Mouse (Mus musculus) heart, embryonic 13.5 days (tissue): ENCODE measurements at regions not wholly inside any gene's neighbourhood (a gene's known extent, or its start where the extent isn't known, plus 50 kb on each side); places are given as distances from the start of the nearest gene placed in this dataset.

Experiments used
- ATAC-seq: fragments of 200-750 bp; cut with Nextera tagmentation; 2 replicates; pipeline ENCODE4 v1.8.0; 2017; ENCODE audit warnings: moderate TSS enrichment; ENCODE audit not compliant: insufficient number of reproducible peaks, low FRiP score, low TSS enrichment; ENCODE audit errors: extremely low read depth
- H3K27ac ChIP-seq: fragments of 300-500 bp; sonication (generic); replicated peaks from 2 replicates; pipeline ENCODE4 v1.5.1; 2015; ENCODE audit warnings: moderate library complexity, mild to moderate bottlenecking, inconsistent platforms
- H3K27me3 ChIP-seq: fragments of 300-500 bp; sonication (generic); replicated peaks from 2 replicates; pipeline ENCODE4 v1.6.1; 2015; ENCODE audit warnings: mild to moderate bottlenecking, inconsistent platforms
- H3K36me3 ChIP-seq: fragments of 300-500 bp; sonication (generic); 2 replicates; pipeline ENCODE4 v1.6.1; 2015; ENCODE audit warnings: mild to moderate bottlenecking, inconsistent platforms
- H3K4me1 ChIP-seq: fragments of 300-500 bp; sonication (generic); 2 replicates; pipeline ENCODE4 v1.6.1; 2015; ENCODE audit warnings: inconsistent platforms
- H3K4me2 ChIP-seq: fragments of 300-500 bp; sonication (generic); 2 replicates; pipeline ENCODE4 v1.6.1; 2015; ENCODE audit warnings: inconsistent platforms, mild to moderate bottlenecking, moderate library complexity
- H3K4me3 ChIP-seq: fragments of 300-500 bp; sonication (generic); 2 replicates; pipeline ENCODE4 v1.5.1; 2015; ENCODE audit warnings: moderate library complexity, mild to moderate bottlenecking, inconsistent platforms
- H3K9ac ChIP-seq: fragments of 300-500 bp; sonication (generic); 2 replicates; pipeline ENCODE4 v1.6.1; 2015; ENCODE audit warnings: inconsistent platforms, mild to moderate bottlenecking, moderate library complexity
- H3K9me3 ChIP-seq: fragments of 300-500 bp; sonication (generic); 2 replicates; pipeline ENCODE4 v1.6.1; 2016; ENCODE audit warnings: inconsistent platforms
- WGBS: fragments of 180-500 bp; shearing (Covaris S2); methylation state at CpG from one replicate; pipeline ENCODE4 v1.1.7; 2015; ENCODE audit warnings: mixed read lengths; 5-methylcytosine and 5-hydroxymethylcytosine counted together

DNA sequence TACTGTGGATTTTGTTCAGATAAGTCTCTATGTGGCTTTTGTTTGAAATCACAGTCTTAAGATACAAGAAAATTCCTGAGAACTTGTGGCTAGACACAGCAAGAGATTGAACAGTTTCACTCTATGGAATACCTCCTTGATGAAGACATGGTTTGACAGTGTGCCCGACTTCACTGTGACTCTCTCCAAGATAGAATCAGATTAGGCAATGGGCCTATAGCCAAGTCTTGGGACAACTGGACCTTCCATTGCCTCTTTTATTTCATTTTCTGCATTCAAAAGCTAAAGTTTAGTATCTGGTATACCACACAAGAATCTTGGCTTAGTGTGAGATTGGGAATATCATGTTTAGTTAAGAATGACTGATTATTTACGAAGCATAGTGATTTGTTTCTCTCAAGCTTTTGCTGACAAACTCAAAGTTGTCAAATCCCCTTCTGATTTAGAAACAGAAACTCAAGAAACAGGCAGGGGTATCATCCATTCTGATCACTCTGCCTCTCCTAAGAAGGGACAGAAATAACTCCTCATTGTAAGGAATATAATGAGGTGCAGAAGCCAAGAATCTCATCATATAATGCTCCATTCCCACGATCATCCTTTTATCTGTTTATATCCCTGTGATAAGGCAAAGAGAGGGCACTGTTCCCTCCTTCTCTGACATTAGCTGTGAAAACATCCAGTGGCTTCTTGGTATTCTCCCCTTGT lies 317.6 kb upstream of the Rasgrp1 start:
- ATAC-seq = no peak
- Histone ChIP-seq H3K36me3 (no peaks in the 10 kb centered on the region), H3K4me1 (no peaks in the 10 kb centered on the region), H3K9me3 (no peaks in the 10 kb centered on the region), H3K4me3 (no peak overlapping the region), H3K27me3 (no peaks in the 10 kb centered on the region), H3K4me2 (no peak overlapping the region), H3K9ac (no peak overlapping the region), H3K27ac (no peak overlapping the region)
- WGBS = 66% methylated on average over 3 of the region's 3 CpGs

DNA sequence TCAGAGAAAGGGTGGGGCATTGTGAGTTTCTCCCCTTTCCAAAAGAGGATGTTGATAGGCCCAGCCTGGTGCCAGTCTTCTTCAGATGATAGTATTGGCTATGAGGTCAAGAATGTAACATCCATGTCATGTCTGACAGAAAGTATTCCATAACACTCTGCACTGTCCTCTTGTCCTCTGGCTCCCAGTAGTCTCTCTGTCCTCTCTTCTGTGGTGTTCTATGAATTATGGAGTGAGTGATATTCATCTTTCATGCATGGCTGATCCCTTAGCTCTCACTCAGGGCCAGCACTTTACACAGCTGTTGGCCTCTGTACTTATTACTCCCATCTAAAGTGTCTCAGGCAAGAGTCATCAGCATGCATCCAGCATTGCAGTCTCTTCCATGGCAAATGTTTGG lies 319.9 kb upstream of the Rasgrp1 start:
- H3K27ac ChIP-seq = no peak overlapping the region
- ATAC-seq = no peak
- no peaks in the 10 kb centered on the region for H3K36me3 ChIP-seq
- H3K4me3 ChIP-seq = no peak overlapping the region
- no peaks in the 10 kb centered on the region for H3K4me1 ChIP-seq
- no peaks in the 10 kb centered on the region for H3K9me3 ChIP-seq
- H3K4me2 ChIP-seq = no peak overlapping the region
- no peak overlapping the region for H3K9ac ChIP-seq
- no peaks in the 10 kb centered on the region for H3K27me3 ChIP-seq

GRCm38 (mm10) chr2:117666528-117666927 lies 323.7 kb upstream of the Rasgrp1 start:
- Histone ChIP-seq H3K36me3 (no peaks in the 10 kb centered on the region), H3K27ac (no peak overlapping the region), H3K4me3 (no peak overlapping the region), H3K27me3 (no peaks in the 10 kb centered on the region), H3K9ac (no peak overlapping the region), H3K4me2 (no peak overlapping the region), H3K4me1 (no peaks in the 10 kb centered on the region), H3K9me3 (no peaks in the 10 kb centered on the region)
- WGBS = 65% methylated on average over 3 of the region's 3 CpGs
- no peak for ATAC-seq

DNA sequence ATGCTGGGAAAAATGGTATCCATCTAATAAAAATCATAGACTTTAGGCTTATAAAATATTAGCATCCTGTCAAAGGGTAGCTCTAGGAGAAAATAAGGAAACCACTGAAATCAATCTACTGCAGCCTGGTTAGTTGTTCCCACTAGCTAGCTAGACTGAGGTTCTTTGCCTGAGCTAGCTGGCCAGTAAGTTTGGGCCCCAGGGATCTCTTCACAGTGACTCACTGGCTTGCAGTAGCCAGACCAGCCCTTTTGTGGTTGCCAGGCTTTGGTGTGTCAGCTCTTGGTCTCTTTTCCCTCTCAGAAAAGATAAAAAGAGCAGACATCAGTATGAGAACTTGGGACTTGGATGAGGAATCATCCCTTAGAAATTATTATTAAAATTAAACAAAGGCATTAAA lies 325.3 kb upstream of the Rasgrp1 start:
- Histone ChIP-seq H3K27me3 (no peaks in the 10 kb centered on the region), H3K27ac (no peak overlapping the region), H3K9me3 (no peaks in the 10 kb centered on the region), H3K4me2 (no peak overlapping the region), H3K4me3 (no peak overlapping the region), H3K4me1 (peaks cover 2% of the 10 kb centered on the region), H3K36me3 (no peaks in the 10 kb centered on the region), H3K9ac (no peak overlapping the region)
- no peak for ATAC-seq

GRCm38 (mm10) chr2:117674877-117675276 lies 332.1 kb upstream of the Rasgrp1 start:
- no peak overlapping the region for H3K9ac ChIP-seq
- no peaks in the 10 kb centered on the region for H3K9me3 ChIP-seq
- ATAC-seq = no peak
- H3K27ac ChIP-seq = no peak overlapping the region
- H3K4me2 ChIP-seq = no peak overlapping the region
- H3K27me3 ChIP-seq = no peaks in the 10 kb centered on the region
- no peaks in the 10 kb centered on the region for H3K36me3 ChIP-seq
- no peak overlapping the region for H3K4me3 ChIP-seq
- WGBS = 60% methylated on average over 1 of the region's 1 CpGs
- peaks cover 30% of the 10 kb centered on the region for H3K4me1 ChIP-seq

DNA sequence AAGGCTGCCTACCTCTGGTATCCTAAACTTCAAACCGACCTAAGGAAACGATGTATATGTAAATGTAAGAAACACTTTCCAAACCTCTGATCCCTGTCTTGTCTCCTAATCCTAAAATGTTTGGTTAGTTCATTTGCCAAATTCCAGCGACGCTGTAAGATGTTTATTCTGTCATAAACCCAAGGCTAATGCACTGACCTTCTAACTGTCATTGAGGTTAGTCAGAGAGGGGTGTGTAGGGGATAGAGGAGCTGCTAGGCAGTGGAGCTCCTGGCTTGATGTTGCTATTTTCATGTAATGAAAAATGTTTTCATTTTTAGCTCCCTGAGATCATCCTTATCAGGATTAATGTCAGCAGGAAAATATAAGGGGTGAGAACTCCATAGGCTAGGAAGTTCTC lies 335.8 kb upstream of the Rasgrp1 start:
- Histone ChIP-seq H3K4me3 (no peak overlapping the region), H3K9ac (no peak overlapping the region), H3K4me2 (no peak overlapping the region), H3K27me3 (no peaks in the 10 kb centered on the region), H3K9me3 (no peaks in the 10 kb centered on the region), H3K36me3 (no peaks in the 10 kb centered on the region), H3K4me1 (peaks cover 24% of the 10 kb centered on the region), H3K27ac (no peak overlapping the region)
- no peak for ATAC-seq
- WGBS = 42% methylated on average over 4 of the region's 4 CpGs

DNA sequence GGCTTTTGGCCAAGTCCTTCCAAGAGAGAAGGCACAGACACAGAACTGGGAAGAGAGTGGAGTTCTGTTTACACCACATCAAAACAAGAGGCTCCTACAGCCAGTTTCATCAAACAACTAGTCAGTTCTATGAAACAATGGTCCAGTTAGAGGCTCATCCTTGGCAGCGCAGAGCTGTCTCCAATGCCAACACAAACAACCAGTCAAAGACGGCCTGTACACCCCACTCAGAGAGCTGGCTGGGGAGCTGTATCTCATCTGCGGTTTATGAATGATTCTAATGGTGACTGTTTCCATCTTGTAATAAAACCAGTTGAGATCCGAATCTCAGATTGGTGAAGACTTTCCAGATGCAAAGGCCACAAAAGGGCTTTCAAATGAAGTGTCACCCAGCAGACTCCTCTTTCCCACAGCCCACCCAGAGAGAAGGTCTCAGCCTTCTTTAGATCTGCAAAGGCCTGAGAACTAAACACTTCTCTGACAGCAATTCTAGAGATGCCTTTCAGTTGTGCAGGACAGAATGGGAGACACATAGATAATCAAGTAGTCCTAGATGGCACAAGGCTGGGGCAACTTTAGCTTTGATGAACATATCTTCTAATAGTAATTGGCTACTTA lies 343.1 kb upstream of the Rasgrp1 start:
- Histone ChIP-seq H3K36me3 (no peaks in the 10 kb centered on the region), H3K4me1 (peaks cover 3% of the 10 kb centered on the region; the same call in 1 of the 2 replicates), H3K27me3 (no peaks in the 10 kb centered on the region), H3K9ac (no peak overlapping the region), H3K4me2 (no peak overlapping the region), H3K4me3 (no peak overlapping the region), H3K27ac (no peak overlapping the region), H3K9me3 (no peaks in the 10 kb centered on the region)
- no peak for ATAC-seq
- WGBS = 60% methylated on average over 4 of the region's 4 CpGs

DNA sequence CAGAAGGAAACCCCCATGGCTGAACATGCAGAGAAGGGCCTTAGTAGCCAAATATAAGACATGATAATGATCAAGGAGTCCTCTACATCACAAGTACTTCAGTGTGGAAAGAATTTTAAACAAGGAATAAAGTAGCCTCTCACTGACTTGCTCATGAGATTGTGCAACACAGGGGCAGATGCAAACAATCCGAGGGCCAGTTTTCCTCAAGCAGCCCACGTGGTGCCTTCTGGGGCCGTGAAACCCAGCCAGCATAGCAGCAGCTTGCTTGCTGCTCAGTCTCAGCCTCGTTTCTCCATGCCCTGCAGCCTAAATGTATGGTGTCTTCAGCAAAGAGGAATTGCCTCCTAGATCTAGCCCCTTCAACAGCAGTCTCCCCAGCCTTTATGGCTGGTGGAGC lies 350.7 kb upstream of the Rasgrp1 start:
- Histone ChIP-seq H3K36me3 (no peaks in the 10 kb centered on the region), H3K9ac (no peak overlapping the region), H3K4me2 (no peak overlapping the region), H3K9me3 (no peaks in the 10 kb centered on the region), H3K4me3 (no peak overlapping the region), H3K4me1 (peaks cover 3% of the 10 kb centered on the region; the same call in 1 of the 2 replicates), H3K27me3 (no peaks in the 10 kb centered on the region), H3K27ac (no peak overlapping the region)
- 49% methylated on average over 4 of the region's 4 CpGs for WGBS
- no peak for ATAC-seq

DNA sequence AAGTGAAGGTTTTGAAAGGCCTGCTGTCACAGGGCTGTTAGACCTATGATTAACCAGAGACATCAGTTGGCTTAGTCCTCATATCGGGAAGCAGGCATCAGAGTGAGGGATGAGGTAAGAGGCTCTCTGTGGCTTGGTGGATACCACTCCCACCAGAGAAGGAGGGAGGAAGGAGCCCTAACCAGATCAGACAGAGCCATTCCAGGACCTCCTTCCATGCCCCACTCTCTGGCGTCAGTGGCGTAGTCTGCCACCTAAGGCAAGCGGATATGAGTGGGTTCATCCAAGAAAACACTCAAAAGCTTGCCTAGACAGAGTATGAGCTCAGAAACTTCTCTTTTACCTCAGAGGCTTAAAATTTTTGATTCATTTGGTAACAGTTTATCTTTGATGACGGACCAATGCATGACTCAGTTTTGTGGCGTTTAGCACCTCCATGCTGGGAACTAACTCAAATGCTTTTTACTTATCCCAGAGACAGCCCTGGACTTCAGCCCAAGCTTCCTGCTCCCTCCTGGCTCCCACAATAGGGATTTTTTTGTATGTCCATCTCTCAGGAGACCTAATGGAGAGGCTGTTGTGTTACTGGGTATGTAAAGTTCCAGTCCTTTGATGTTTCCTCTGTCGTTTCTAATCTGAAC lies 367.5 kb upstream of the Rasgrp1 start:
- peak overlapping the region; percentile 32; the same call in 1 of the 2 replicates for H3K27ac ChIP-seq
- no peaks in the 10 kb centered on the region for H3K36me3 ChIP-seq
- no peak overlapping the region for H3K4me3 ChIP-seq
- H3K27me3 ChIP-seq = no peaks in the 10 kb centered on the region
- ATAC-seq = no peak
- no peak overlapping the region for H3K4me2 ChIP-seq
- H3K9me3 ChIP-seq = no peaks in the 10 kb centered on the region
- WGBS = 56% methylated on average over 7 of the region's 7 CpGs
- H3K9ac ChIP-seq = no peak overlapping the region
- peaks cover 8% of the 10 kb centered on the region; the same call in 1 of the 2 replicates for H3K4me1 ChIP-seq

DNA sequence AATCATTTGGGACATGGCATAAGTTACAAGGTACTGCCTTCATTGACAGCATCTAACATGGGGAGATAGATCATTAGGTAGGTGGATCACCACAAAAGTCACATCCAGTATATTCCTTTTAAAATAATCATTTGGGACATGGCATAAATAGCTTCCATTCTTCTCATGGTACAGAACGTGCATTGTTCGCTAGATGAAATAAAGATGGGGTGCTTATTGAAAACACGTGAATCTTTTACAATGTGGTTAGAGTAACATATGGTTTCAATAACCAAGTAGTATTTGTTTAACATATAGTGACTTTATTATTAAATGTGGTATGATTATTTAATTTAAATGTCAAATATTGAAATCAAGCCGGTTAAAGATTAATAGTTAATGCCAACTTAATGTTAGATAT lies 381.3 kb upstream of the Rasgrp1 start:
- Histone ChIP-seq H3K9ac (no peak overlapping the region), H3K9me3 (no peaks in the 10 kb centered on the region), H3K36me3 (no peaks in the 10 kb centered on the region), H3K27ac (no peak overlapping the region), H3K4me3 (no peak overlapping the region), H3K4me1 (peaks cover 5% of the 10 kb centered on the region; the same call in 1 of the 2 replicates), H3K4me2 (no peak overlapping the region), H3K27me3 (no peaks in the 10 kb centered on the region)
- ATAC-seq = no peak
- WGBS = 85% methylated on average over 4 of the region's 4 CpGs

- Histone ChIP-seq H3K9me3 (no peaks in the 10 kb centered on the region), H3K4me1 (no peaks in the 10 kb centered on the region), H3K4me2 (no peak overlapping the region), H3K9ac (no peak overlapping the region), H3K4me3 (no peak overlapping the region), H3K36me3 (no peaks in the 10 kb centered on the region), H3K27ac (no peak overlapping the region), H3K27me3 (no peaks in the 10 kb centered on the region)
- 66% methylated on average over 2 of the region's 2 CpGs for WGBS
- ATAC-seq = no peak
These were observed 380.4 kb upstream of the Thbs1 start for GRCm38 (mm10) chr2:117731253-117731652.

GRCm38 (mm10) chr2:117742413-117742812 lies 369.3 kb upstream of the Thbs1 start:
- no peak for ATAC-seq
- H3K36me3 ChIP-seq = no peaks in the 10 kb centered on the region

More at GRCm38 (mm10) chr2:117742413-117742812, 369.3 kb upstream of the Thbs1 start:
- Histone ChIP-seq H3K9ac (no peak overlapping the region), H3K9me3 (peaks cover 3% of the 10 kb centered on the region; the same call in 1 of the 2 replicates), H3K27ac (no peak overlapping the region), H3K4me2 (no peak overlapping the region), H3K27me3 (no peaks in the 10 kb centered on the region), H3K4me1 (peaks cover 5% of the 10 kb centered on the region), H3K4me3 (no peak overlapping the region)
